Mouse (Mus musculus) hindbrain, embryonic 11.5 days (tissue): ENCODE measurements at regions not wholly inside any gene's neighbourhood (a gene's known extent, or its start where the extent isn't known, plus 50 kb on each side); places are given as distances from the start of the nearest gene placed in this dataset.

Experiments
- ATAC-seq: fragments of 200-750 bp; cut with Nextera tagmentation; 2 replicates; pipeline ENCODE4 v1.8.0; 2017; ENCODE audit warnings: mild to moderate bottlenecking, moderate TSS enrichment, moderate library complexity; ENCODE audit not compliant: low FRiP score
- DNase-seq: peaks from one replicate; pipeline ENCODE4 v3.0.0-alpha.2; 2015; ENCODE audit warnings: low spot score
- H3K27ac ChIP-seq: fragments of 300-500 bp; sonication (generic); 2 replicates; pipeline ENCODE4 v1.5.1; 2014; ENCODE audit warnings: mild to moderate bottlenecking, low read depth, low read length
- H3K27me3 ChIP-seq: fragments of 300-500 bp; sonication (generic); 2 replicates; pipeline ENCODE4 v1.6.1; 2014; ENCODE audit warnings: mild to moderate bottlenecking, low read length, moderate library complexity, mixed read lengths; ENCODE audit not compliant: control insufficient read depth, insufficient read depth
- H3K36me3 ChIP-seq: fragments of 300-500 bp; sonication (generic); 2 replicates; pipeline ENCODE4 v1.6.1; 2014; ENCODE audit warnings: mild to moderate bottlenecking, low read length, moderate library complexity, mixed read lengths; ENCODE audit not compliant: control insufficient read depth, insufficient read depth
- H3K4me1 ChIP-seq: fragments of 300-500 bp; sonication (generic); replicated peaks from 2 replicates; pipeline ENCODE4 v1.6.1; 2014; ENCODE audit warnings: low read length, mixed read lengths; ENCODE audit not compliant: control insufficient read depth, insufficient read depth
- H3K4me2 ChIP-seq: fragments of 300-500 bp; sonication (generic); replicated peaks from 2 replicates; pipeline ENCODE4 v1.6.1; 2014; ENCODE audit warnings: mild to moderate bottlenecking, low read depth, low read length
- H3K4me3 ChIP-seq: fragments of 300-500 bp; sonication (generic); 2 replicates; pipeline ENCODE4 v1.5.1; 2014; ENCODE audit warnings: low read depth, low read length
- H3K9ac ChIP-seq: fragments of 300-500 bp; sonication (generic); 2 replicates; pipeline ENCODE4 v1.6.1; 2014; ENCODE audit warnings: low read depth, low read length
- H3K9me3 ChIP-seq: fragments of 300-500 bp; sonication (generic); 2 replicates; pipeline ENCODE4 v1.6.1; 2016; ENCODE audit warnings: low read length; ENCODE audit not compliant: control insufficient read depth
- whole genome bisulfite sequencing: fragments of 180-500 bp; shearing (Covaris S2); extraction: QIAGEN DNeasy Blood & Tissue Kit; methylation state at CpG from one replicate; pipeline ENCODE4 v1.1.7; 2014; 5-methylcytosine and 5-hydroxymethylcytosine counted together

GRCm38 (mm10) chr6:11109773-11110172, 797.5 kb downstream of the Ndufa4 start:
- ATAC-seq (no peak), DNase-seq (no peak)
- H3K27ac ChIP-seq = no peak overlapping the region
- H3K9me3 ChIP-seq = no peaks in the 10 kb centered on the region
- H3K9ac ChIP-seq = no peak overlapping the region
- no peaks in the 10 kb centered on the region for H3K27me3 ChIP-seq
- no peaks in the 10 kb centered on the region for H3K36me3 ChIP-seq
- H3K4me2 ChIP-seq = no peak overlapping the region
- H3K4me1 ChIP-seq = no peaks in the 10 kb centered on the region
- H3K4me3 ChIP-seq = no peak overlapping the region

- ATAC-seq = peak; percentile 74
These were observed 798.8 kb downstream of the Ndufa4 start for GRCm38 (mm10) chr6:11108346-11108966.

GRCm38 (mm10) chr6:11103415-11103814, 803.9 kb downstream of the Ndufa4 start:
- no peak overlapping the region for H3K9ac ChIP-seq
- H3K4me1 ChIP-seq = no peaks in the 10 kb centered on the region
- no peaks in the 10 kb centered on the region for H3K36me3 ChIP-seq
- no peaks in the 10 kb centered on the region for H3K9me3 ChIP-seq
- H3K4me3 ChIP-seq = no peak overlapping the region
- WGBS = 73% methylated on average over 3 of the region's 3 CpGs
- no peak overlapping the region for H3K27ac ChIP-seq
- ATAC-seq = no peak
- H3K4me2 ChIP-seq = no peak overlapping the region
- H3K27me3 ChIP-seq = no peaks in the 10 kb centered on the region
- DNase-seq = no peak

More at GRCm38 (mm10) chr6:11108346-11108966, 798.8 kb downstream of the Ndufa4 start:
- Histone ChIP-seq H3K27me3 (no peaks in the 10 kb centered on the region), H3K9me3 (no peaks in the 10 kb centered on the region), H3K4me3 (no peak overlapping the region), H3K4me2 (no peak overlapping the region), H3K36me3 (no peaks in the 10 kb centered on the region), H3K4me1 (no peaks in the 10 kb centered on the region), H3K9ac (no peak overlapping the region), H3K27ac (no peak overlapping the region)
- DNase-seq = peak; percentile 24
- WGBS = 61% methylated on average over 7 of the region's 7 CpGs

- Histone ChIP-seq H3K9ac (no peak overlapping the region), H3K4me3 (no peak overlapping the region), H3K36me3 (no peaks in the 10 kb centered on the region), H3K9me3 (no peaks in the 10 kb centered on the region), H3K4me2 (no peak overlapping the region), H3K27me3 (no peaks in the 10 kb centered on the region), H3K4me1 (no peaks in the 10 kb centered on the region), H3K27ac (no peak overlapping the region)
- DNase-seq (no peak), ATAC-seq (peak; percentile 85)
- 64% methylated on average over 3 of the region's 3 CpGs for WGBS
These were observed 846.2 kb downstream of the Ndufa4 start for GRCm38 (mm10) chr6:11060961-11061583.
